13 mouse cellular contexts compared by ENCODE assay signal in the genomic region with DNA sequence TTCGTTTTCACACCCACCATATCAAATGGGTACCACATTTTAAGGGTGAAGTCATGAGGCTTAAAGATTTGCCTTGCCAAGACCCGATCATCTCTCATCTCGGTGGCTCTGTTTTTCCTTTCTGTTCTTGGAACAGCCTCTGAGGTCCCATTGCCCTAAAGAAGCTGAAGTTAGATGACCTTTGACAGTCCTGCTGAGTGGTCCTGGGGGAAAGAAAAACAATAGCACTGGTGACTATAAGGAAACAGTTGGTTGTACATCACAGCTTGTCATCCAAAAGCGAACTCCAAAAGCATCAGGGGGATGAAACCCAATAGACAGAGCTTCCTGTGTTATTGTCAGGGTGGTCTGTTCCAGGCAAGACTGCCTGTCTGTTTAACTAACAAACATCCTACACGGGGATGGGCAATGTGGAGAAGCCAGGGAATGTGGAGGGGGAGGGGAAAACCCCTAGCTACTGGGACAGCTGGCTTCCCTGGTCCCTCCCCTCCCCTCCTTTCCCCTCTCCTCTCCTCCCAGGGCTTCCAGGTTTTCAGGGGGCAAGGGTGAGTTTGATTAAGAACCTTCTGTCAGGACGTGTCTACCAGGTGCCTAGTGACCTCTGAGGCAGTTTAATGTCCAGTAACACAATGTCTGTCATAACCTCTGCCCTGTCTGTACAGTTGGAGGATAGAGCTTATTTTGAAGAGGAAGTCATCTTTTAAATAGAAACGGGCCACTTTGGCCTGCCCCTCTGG. TPM values are rescaled to one million over a fixed set of nuclear protein-coding genes. Genes with fewer than 3 reads are reported as not detected.
DNase-seq lines count a peak whose midpoint lies in the region; ATAC-seq and TF ChIP-seq lines count a peak whose summit lies in the region.
"Had no signal": no experiment of that assay in that cellular context is flagged by ENCODE, and none has a peak within 500 bp of the region (broad histone marks: within the 10 kb centered on the region; RNA-seq: fewer than 3 reads in every experiment).

No protein-coding gene starts in this region.

- no peak overlapping the region for H3K4me2 ChIP-seq in kidney, embryonic 14.5 days (replicated peaks; ENCODE audit: low read depth, low read length)
- no peak overlapping the region for H3K4me2 ChIP-seq in lung, postnatal 0 days (replicated peaks; ENCODE audit: low read depth, low read length)
- H3K4me2 ChIP-seq in forebrain, embryonic 13.5 days = no peak overlapping the region

- H3K9ac ChIP-seq in kidney, embryonic 14.5 days (ENCODE audit: low read depth, low read length) = no peak overlapping the region
- no peak overlapping the region for H3K9ac ChIP-seq in lung, postnatal 0 days (replicated peaks; ENCODE audit: low read depth)
- H3K9ac ChIP-seq in forebrain, embryonic 13.5 days = no peak overlapping the region

- TF ChIP-seq CTCF in lung, postnatal 0 days (IDR thresholded peaks at IDR 0.05) = no peak
- no peak for TF ChIP-seq CTCF in left cerebral cortex, adult 2 months (IDR thresholded peaks at IDR 0.05)

- H3K9me3 ChIP-seq in kidney, embryonic 14.5 days (ENCODE audit: control insufficient read depth, low read length) = no peaks in the 10 kb centered on the region
- no peaks in the 10 kb centered on the region for H3K9me3 ChIP-seq in lung, postnatal 0 days (ENCODE audit: low read length)
- no peaks in the 10 kb centered on the region for H3K9me3 ChIP-seq in forebrain, embryonic 13.5 days (replicated peaks)

- TF ChIP-seq EP300 in lung, postnatal 0 days (IDR thresholded peaks at IDR 0.05) = peak; percentile 33

- peaks cover 3% of the 10 kb centered on the region; the same call in 1 of the 2 replicates for H3K27me3 ChIP-seq in kidney, embryonic 14.5 days (ENCODE audit: control insufficient read depth, insufficient read depth, low read length)
- H3K27me3 ChIP-seq in lung, postnatal 0 days (replicated peaks; ENCODE audit: insufficient read depth, low read length) = no peaks in the 10 kb centered on the region
- H3K27me3 ChIP-seq in forebrain, embryonic 13.5 days = no peaks in the 10 kb centered on the region

- H3K36me3 ChIP-seq in kidney, embryonic 14.5 days (ENCODE audit: control insufficient read depth, insufficient read depth, low read length) = no peaks in the 10 kb centered on the region
- H3K36me3 ChIP-seq in lung, postnatal 0 days (ENCODE audit: insufficient read depth, low read length) = no peaks in the 10 kb centered on the region
- no peaks in the 10 kb centered on the region for H3K36me3 ChIP-seq in forebrain, embryonic 13.5 days (ENCODE audit: poor library complexity, severe bottlenecking)

- WGBS in kidney, embryonic 14.5 days = 13% methylated on average over 7 of the region's 7 CpGs
- 25% methylated on average over 7 of the region's 7 CpGs for WGBS in lung, postnatal 0 days
- WGBS in forebrain, embryonic 13.5 days = 72% methylated on average over 7 of the region's 7 CpGs

- no peak overlapping the region for H3K4me3 ChIP-seq in kidney, embryonic 14.5 days (ENCODE audit: low read length)
- no peak overlapping the region for H3K4me3 ChIP-seq in lung, postnatal 0 days (ENCODE audit: low read depth, low read length)
- no peak overlapping the region for H3K4me3 ChIP-seq in left cerebral cortex, adult 2 months
- H3K4me3 ChIP-seq in forebrain, embryonic 13.5 days = no peak overlapping the region
- H3K4me3 ChIP-seq: myocyte had no signal

- H3K4me1 ChIP-seq in kidney, embryonic 14.5 days (ENCODE audit: control insufficient read depth, insufficient read depth, low read length) = peaks cover 13% of the 10 kb centered on the region; the same call in 1 of the 2 replicates
- H3K4me1 ChIP-seq in lung, postnatal 0 days (ENCODE audit: insufficient read depth, low read depth, low read length) = no peaks in the 10 kb centered on the region
- H3K4me1 ChIP-seq in forebrain, embryonic 13.5 days = peaks cover 12% of the 10 kb centered on the region

- peak; percentile 94 for DNase-seq in heart, adult 11 months
- DNase-seq in heart, adult 8-10 months (ENCODE audit: low spot score) = no peak
- DNase-seq in embryo, embryonic 11.5 days (ENCODE audit: low read depth, low spot score) = peak; percentile 22
- DNase-seq in lung, postnatal 0 days (ENCODE audit: low spot score) = peak; percentile 48
- no peak for DNase-seq in left cerebral cortex, adult 2 months (ENCODE audit: extremely low spot score in 1 of 2, low spot score in 2 of 2)
- no peak for DNase-seq in ovary, adult 18-20 months (ENCODE audit: low spot score)
- DNase-seq: B cell, adult 2 months; cerebellum, postnatal 14 days; gastrocnemius, postnatal 10 days; spleen, adult 18-20 months had no signal

- intact Hi-C loops in left cerebral cortex, adult 2 months (cut with DNase I) = no loop called here

- H3K27ac ChIP-seq in kidney, embryonic 14.5 days (ENCODE audit: low read depth, low read length) = no peak overlapping the region
- H3K27ac ChIP-seq in lung, postnatal 0 days (ENCODE audit: low read length) = no peak overlapping the region
- no peak overlapping the region for H3K27ac ChIP-seq in left cerebral cortex, adult 2 months
- H3K27ac ChIP-seq in forebrain, embryonic 13.5 days = no peak overlapping the region

- peak; percentile 37 for ATAC-seq in kidney, embryonic 14.5 days (ENCODE audit: low FRiP score, low TSS enrichment)
- ATAC-seq in lung, postnatal 0 days = peak; percentile 81
- ATAC-seq in forebrain, embryonic 13.5 days = no peak

RNA-seq across cellular contexts. Expression of a gene that starts 27.5 kb away (rescaled TPM):
- total RNA-seq in heart, adult 8-10 months (2022) = 10 to 100 TPM; 10.3 to 26.7 (median 25.4) TPM
- polyA plus RNA-seq in kidney, embryonic 14.5 days (2014; fragmentation: Nextera tagmentation; extraction: Ambion mirVana) = 54.0 and 67.7 TPM in 2 replicates
- 84.1 and 90.6 TPM in 2 replicates for polyA plus RNA-seq in lung, postnatal 0 days (2015; fragmentation: Nextera tagmentation; extraction: Ambion mirVana)
- total RNA-seq in left cerebral cortex, adult 2 months (2021) = under 1 TPM; 0.30 to 0.38 TPM
- polyA plus RNA-seq in forebrain, embryonic 13.5 days (2015; fragmentation: Nextera tagmentation; extraction: Ambion mirVana) = 20.0 and 21.7 TPM in 2 replicates

RNA-seq across cellular contexts. Expression of a gene that starts 33.5 kb away (rescaled TPM):
- total RNA-seq in heart, adult 8-10 months (2022) = 1 to 10 TPM in 3 of 4 experiments, under 1 TPM in 1; 0.84 to 2.4 (median 2.0) TPM
- 0.39 and 0.47 TPM in 2 replicates for polyA plus RNA-seq in kidney, embryonic 14.5 days (2014; fragmentation: Nextera tagmentation; extraction: Ambion mirVana)
- polyA plus RNA-seq in lung, postnatal 0 days (2015; fragmentation: Nextera tagmentation; extraction: Ambion mirVana) = 0.10 and 0.25 TPM in 2 replicates
- total RNA-seq in left cerebral cortex, adult 2 months (2021) = 10 to 100 TPM; 32.8 to 36.5 TPM
- polyA plus RNA-seq in forebrain, embryonic 13.5 days (2015; fragmentation: Nextera tagmentation; extraction: Ambion mirVana) = 4.5 and 6.2 TPM in 2 replicates

Comparison
In these comparisons a context has a peak if more than half of its experiments do, and no peak if none do; other contexts are left out.
1. DNase-seq: peak in heart, adult 11 months (single experiment), embryo, embryonic 11.5 days (single experiment) and lung, postnatal 0 days (single experiment); none in heart, adult 8-10 months (single experiment), left cerebral cortex, adult 2 months (0 of 2) and ovary, adult 18-20 months (single experiment).